Mouse (Mus musculus): ENCODE results near the gene Serpinf2. TPM values are rescaled to one million over a fixed set of nuclear protein-coding genes. Genes with fewer than 3 reads are reported as not detected.

Serpinf2 gene
- total and polyA plus RNA-seq, 3 experiments: 0.03 to 0.33 TPM; not detected in 1

- H3K4me1 ChIP-seq (ENCODE audit: insufficient read depth, low read depth, low read length): peaks cover 4% of the 10 kb centered on the region
- peaks cover 34% of the 10 kb centered on the region for H3K27me3 ChIP-seq (ENCODE audit: insufficient read depth, low read length)
- ATAC-seq (ENCODE audit: extremely low read depth, insufficient number of reproducible peaks, low FRiP score, poor library complexity, severe bottlenecking) (no peak), DNase-seq (ENCODE audit: low spot score) (no peak)
- H3K4me3 ChIP-seq (ENCODE audit: low read depth, low read length): no peak overlapping the region
- H3K36me3 ChIP-seq (replicated peaks): no peaks in the 10 kb centered on the region
- TF ChIP-seq GATA1 (IDR thresholded peaks at IDR 0.05; ENCODE audit: borderline replicate concordance, low read length): no peak
- H3K9me3 ChIP-seq (replicated peaks): peaks cover 9% of the 10 kb centered on the region
Measured at GRCm38 (mm10) chr11:75431307-75431706, 8.1 kb downstream of the Serpinf2 start.

- no peak for DNase-seq (ENCODE audit: low spot score)
- ATAC-seq (ENCODE audit: extremely low read depth, insufficient number of reproducible peaks, low FRiP score, poor library complexity, severe bottlenecking): no peak
- TF ChIP-seq CTCF (IDR thresholded peaks at IDR 0.05; ENCODE audit: low read depth, low read length) (no peak), POLR2AphosphoS5 (IDR thresholded peaks at IDR 0.05; ENCODE audit: insufficient replicate concordance, low read depth, low read length) (no peak), TAL1 (conservative IDR thresholded peaks at IDR 0.05; ENCODE audit: low read depth, low read length) (no peak), GATA2 (IDR thresholded peaks at IDR 0.05; ENCODE audit: borderline replicate concordance, low read depth, low read length) (no peak)
Measured at GRCm38 (mm10) chr11:75429019-75429705, 10.2 kb downstream of the Serpinf2 start.

GRCm38 (mm10) chr11:75424459-75424858, 14.9 kb downstream of the Serpinf2 start:
- TF ChIP-seq POLR2AphosphoS5 (IDR thresholded peaks at IDR 0.05; ENCODE audit: insufficient replicate concordance, low read depth, low read length) (no peak), CTCF (IDR thresholded peaks at IDR 0.05; ENCODE audit: low read depth, low read length) (no peak), TAL1 (conservative IDR thresholded peaks at IDR 0.05; ENCODE audit: low read depth, low read length) (no peak), GATA1 (IDR thresholded peaks at IDR 0.05; ENCODE audit: borderline replicate concordance, low read length) (no peak), GATA2 (IDR thresholded peaks at IDR 0.05; ENCODE audit: borderline replicate concordance, low read depth, low read length) (no peak)
- Histone ChIP-seq H3K36me3 (replicated peaks) (no peaks in the 10 kb centered on the region), H3K9me3 (replicated peaks) (no peaks in the 10 kb centered on the region), H3K27me3 (ENCODE audit: insufficient read depth, low read length) (peaks cover 48% of the 10 kb centered on the region), H3K4me1 (ENCODE audit: insufficient read depth, low read depth, low read length) (peaks cover 4% of the 10 kb centered on the region), H3K4me3 (ENCODE audit: low read depth, low read length) (no peak overlapping the region)
- no peak for DNase-seq (ENCODE audit: low spot score)
- no peak for ATAC-seq (ENCODE audit: extremely low read depth, insufficient number of reproducible peaks, low FRiP score, poor library complexity, severe bottlenecking)

More at GRCm38 (mm10) chr11:75429019-75429705, 10.2 kb downstream of the Serpinf2 start:
- Histone ChIP-seq H3K36me3 (replicated peaks) (no peaks in the 10 kb centered on the region), H3K4me1 (ENCODE audit: insufficient read depth, low read depth, low read length) (peaks cover 4% of the 10 kb centered on the region), H3K4me3 (ENCODE audit: low read depth, low read length) (no peak overlapping the region), H3K9me3 (replicated peaks) (peaks cover 1% of the 10 kb centered on the region), H3K27me3 (ENCODE audit: insufficient read depth, low read length) (peaks cover 40% of the 10 kb centered on the region)

- TF ChIP-seq GATA2 (IDR thresholded peaks at IDR 0.05; ENCODE audit: borderline replicate concordance, low read depth, low read length) (no peak), CTCF (IDR thresholded peaks at IDR 0.05; ENCODE audit: low read depth, low read length) (no peak), GATA1 (IDR thresholded peaks at IDR 0.05; ENCODE audit: borderline replicate concordance, low read length) (no peak), POLR2AphosphoS5 (IDR thresholded peaks at IDR 0.05; ENCODE audit: insufficient replicate concordance, low read depth, low read length) (no peak), TAL1 (conservative IDR thresholded peaks at IDR 0.05; ENCODE audit: low read depth, low read length) (no peak)
- Histone ChIP-seq H3K27me3 (ENCODE audit: insufficient read depth, low read length) (peaks cover 46% of the 10 kb centered on the region), H3K36me3 (replicated peaks) (no peaks in the 10 kb centered on the region)
Measured at GRCm38 (mm10) chr11:75424033-75424432, 15.4 kb downstream of the Serpinf2 start.

GRCm38 (mm10) chr11:75423091-75423490, 16.3 kb downstream of the Serpinf2 start:
- no peaks in the 10 kb centered on the region for H3K9me3 ChIP-seq (replicated peaks)
- no peaks in the 10 kb centered on the region for H3K4me1 ChIP-seq (ENCODE audit: insufficient read depth, low read depth, low read length)
- no peak for ATAC-seq (ENCODE audit: extremely low read depth, insufficient number of reproducible peaks, low FRiP score, poor library complexity, severe bottlenecking)
- no peaks in the 10 kb centered on the region for H3K36me3 ChIP-seq (replicated peaks)
- peaks cover 44% of the 10 kb centered on the region for H3K27me3 ChIP-seq (ENCODE audit: insufficient read depth, low read length)
- DNase-seq (ENCODE audit: low spot score): no peak
- H3K4me3 ChIP-seq (ENCODE audit: low read depth, low read length): no peak overlapping the region
- TF ChIP-seq TAL1 (conservative IDR thresholded peaks at IDR 0.05; ENCODE audit: low read depth, low read length) (no peak), CTCF (IDR thresholded peaks at IDR 0.05; ENCODE audit: low read depth, low read length) (no peak), GATA1 (IDR thresholded peaks at IDR 0.05; ENCODE audit: borderline replicate concordance, low read length) (no peak), POLR2AphosphoS5 (IDR thresholded peaks at IDR 0.05; ENCODE audit: insufficient replicate concordance, low read depth, low read length) (no peak), GATA2 (IDR thresholded peaks at IDR 0.05; ENCODE audit: borderline replicate concordance, low read depth, low read length) (no peak)

More at GRCm38 (mm10) chr11:75424033-75424432, 15.4 kb downstream of the Serpinf2 start:
- no peaks in the 10 kb centered on the region for H3K9me3 ChIP-seq (replicated peaks)
- no peak overlapping the region for H3K4me3 ChIP-seq (ENCODE audit: low read depth, low read length)
- H3K4me1 ChIP-seq (ENCODE audit: insufficient read depth, low read depth, low read length): peaks cover 4% of the 10 kb centered on the region
- ATAC-seq (ENCODE audit: extremely low read depth, insufficient number of reproducible peaks, low FRiP score, poor library complexity, severe bottlenecking) (no peak), DNase-seq (ENCODE audit: low spot score) (no peak)

GRCm38 (mm10) chr11:75422013-75422792, 17.2 kb downstream of the Serpinf2 start, which contains the start of gene Serpinf1:
TSS of gene Serpinf1 (minus strand) at chr11:75422701.
- no peak for DNase-seq (ENCODE audit: low spot score)
- Histone ChIP-seq H3K4me3 (ENCODE audit: low read depth, low read length) (no peak within 1 kb of the TSS), H3K36me3 (replicated peaks) (no peaks in the 10 kb centered on the region), H3K27me3 (ENCODE audit: insufficient read depth, low read length) (peaks cover 44% of the 10 kb centered on the region), H3K4me1 (ENCODE audit: insufficient read depth, low read depth, low read length) (no peaks in the 10 kb centered on the region), H3K9me3 (replicated peaks) (no peaks in the 10 kb centered on the region)
- ATAC-seq (ENCODE audit: extremely low read depth, insufficient number of reproducible peaks, low FRiP score, poor library complexity, severe bottlenecking): no peak
- no peak for TF ChIP-seq POLR2AphosphoS5 (IDR thresholded peaks at IDR 0.05; ENCODE audit: insufficient replicate concordance, low read depth, low read length)
- TF ChIP-seq GATA1 (IDR thresholded peaks at IDR 0.05; ENCODE audit: borderline replicate concordance, low read length): no peak
- no peak for TF ChIP-seq GATA2 (IDR thresholded peaks at IDR 0.05; ENCODE audit: borderline replicate concordance, low read depth, low read length)
- TF ChIP-seq TAL1 (conservative IDR thresholded peaks at IDR 0.05; ENCODE audit: low read depth, low read length): no peak
- TF ChIP-seq CTCF (IDR thresholded peaks at IDR 0.05; ENCODE audit: low read depth, low read length): no peak
